Mouse (Mus musculus) lung, adult 2 months (tissue): ENCODE data around the gene Abraxas1.

Experiments used
- CTCF ChIP-seq: fragments of 200-500 bp; IDR thresholded peaks from 2 replicates; pipeline ENCODE4 v1.5.1; 2011; ENCODE audit warnings: mild to moderate bottlenecking, low read length, control low read depth; ENCODE audit not compliant: insufficient read depth
- POLR2A ChIP-seq: fragments of 200-500 bp; IDR thresholded peaks from 2 replicates; pipeline ENCODE4 v1.6.1; 2011; ENCODE audit warnings: low read depth, mild to moderate bottlenecking, control low read depth, low read length, borderline replicate concordance; ENCODE audit errors: extremely low read depth

- no peak for TF ChIP-seq POLR2A
- TF ChIP-seq CTCF: no peak
Observed at GRCm38 (mm10) chr5:100835862-100836538, 15.2 kb upstream of the Abraxas1 start.
